Mouse (Mus musculus) mesoderm, embryonic 11.5 days (tissue): ENCODE results near the gene Npc2.

ENCODE experiments used
- DNase-seq: peaks from one replicate; pipeline ENCODE4 v3.0.0-alpha.2; 2012; ENCODE audit warnings: low read depth, low spot score

Gene Npc2

DNA sequence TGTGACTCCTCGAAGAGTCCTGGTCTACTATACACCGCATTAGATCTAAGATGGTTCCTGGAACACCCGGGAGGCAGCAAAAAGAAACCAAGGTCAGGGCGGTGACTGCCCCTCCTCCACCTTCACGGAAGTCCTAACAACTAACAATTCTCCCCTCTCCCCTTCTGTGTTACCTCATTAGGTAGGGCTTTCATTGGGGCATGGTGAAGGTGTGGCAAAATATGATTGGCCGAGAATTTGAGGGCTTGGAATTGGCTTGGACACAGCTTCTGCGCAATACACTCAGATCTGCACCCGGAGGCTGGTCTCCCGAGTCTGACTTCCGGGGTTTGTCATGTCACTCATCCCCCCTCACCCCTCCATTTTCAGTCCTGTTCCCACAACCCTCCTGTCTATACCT lies 44.5 kb downstream of the Npc2 start:
- no peak for DNase-seq

DNA sequence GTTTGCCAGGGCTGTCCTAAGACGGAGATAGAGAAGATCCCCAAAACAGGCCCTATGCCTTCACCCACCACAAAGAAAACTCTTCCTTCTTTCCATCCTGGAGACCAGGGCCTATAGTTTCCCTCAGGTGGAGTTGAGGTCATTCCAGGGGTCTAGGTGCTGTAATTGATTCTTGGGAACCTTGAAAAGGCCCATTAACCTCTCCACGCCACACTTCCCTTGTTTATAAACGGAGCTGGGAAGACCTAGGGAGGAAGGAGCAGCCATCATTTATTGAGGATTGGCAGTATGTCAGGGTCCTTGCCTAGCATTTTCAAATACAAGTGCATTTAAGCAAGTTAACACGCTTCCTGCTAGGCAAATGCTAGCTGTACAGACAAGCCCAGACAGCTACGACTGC lies 45.5 kb downstream of the Npc2 start:
- DNase-seq: no peak

DNA sequence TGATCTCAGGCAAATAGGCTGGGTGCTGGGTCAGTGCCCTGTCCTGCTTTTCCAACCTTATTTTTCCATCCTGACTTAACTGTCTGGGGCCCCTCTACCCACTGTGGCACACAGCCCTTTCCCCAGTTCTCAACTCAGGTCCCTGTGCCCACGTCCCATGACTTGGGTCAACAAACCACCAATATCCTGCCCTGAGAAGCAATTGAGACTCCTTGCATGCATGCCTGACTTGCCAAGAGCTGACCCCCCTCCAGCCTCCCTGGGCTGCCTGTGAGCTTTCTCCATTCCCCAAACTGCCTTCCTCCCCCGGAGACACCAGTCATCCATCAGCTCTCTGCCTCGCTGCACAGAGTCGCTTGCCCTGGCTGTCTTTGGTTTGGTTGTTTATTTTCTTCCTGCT lies 46.0 kb downstream of the Npc2 start:
- no peak for DNase-seq

DNA sequence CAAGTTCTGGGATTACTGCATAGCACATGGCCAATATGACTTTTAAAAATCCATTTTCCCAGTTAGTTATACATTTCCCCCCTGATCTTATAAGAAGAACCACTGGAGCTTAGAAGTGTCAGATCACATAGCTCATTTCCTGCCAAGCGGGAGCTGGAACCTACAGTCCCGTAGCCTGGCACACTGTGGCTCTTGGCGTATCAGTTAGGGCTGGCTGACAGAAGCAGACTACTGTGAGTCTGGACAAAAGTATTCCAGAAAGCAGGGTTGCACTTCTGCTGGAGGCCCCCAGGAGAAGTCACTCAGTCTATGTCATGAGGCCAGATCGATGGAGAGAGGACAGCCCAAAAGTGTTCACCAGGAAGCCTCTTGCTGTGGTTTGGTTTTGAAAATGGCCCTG lies 46.6 kb downstream of the Npc2 start:
- no peak for DNase-seq

DNA sequence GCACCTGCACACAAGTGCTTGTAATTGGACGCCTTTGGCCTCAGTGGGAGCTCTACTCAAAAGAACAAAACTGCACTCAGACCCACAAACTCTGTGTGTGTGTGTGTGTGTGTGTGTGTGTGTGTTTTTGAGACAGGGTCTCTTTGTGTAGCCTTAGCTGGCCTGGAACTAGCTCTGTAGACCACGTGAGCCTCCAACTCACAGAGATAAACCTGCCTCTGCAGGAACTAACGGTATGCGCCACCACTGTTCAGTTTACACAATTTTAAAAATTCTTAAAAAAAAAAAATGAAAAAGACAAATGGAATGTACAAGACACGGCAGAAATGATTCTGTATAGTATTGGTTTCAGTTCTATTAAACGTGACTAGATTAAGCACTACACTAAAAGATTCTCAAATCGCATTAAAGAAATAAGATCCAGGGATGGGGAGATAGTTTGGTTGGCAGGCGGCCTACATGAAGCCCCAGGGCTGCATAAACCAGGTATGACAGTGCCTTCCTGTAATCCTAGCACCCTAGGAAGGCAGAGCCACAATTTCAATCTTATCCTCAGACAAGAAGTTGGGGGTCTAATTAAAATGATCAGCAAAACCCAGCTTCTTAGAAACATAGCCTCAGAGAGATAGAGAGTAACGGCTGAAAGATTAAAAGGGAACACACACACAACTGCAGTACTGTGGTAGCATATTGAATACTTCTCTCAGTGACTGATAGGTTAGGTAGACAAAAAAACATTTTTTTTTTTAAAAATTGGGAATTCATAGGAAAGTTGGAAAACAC lies 54.3 kb downstream of the Npc2 start:
- no peak for DNase-seq

DNA sequence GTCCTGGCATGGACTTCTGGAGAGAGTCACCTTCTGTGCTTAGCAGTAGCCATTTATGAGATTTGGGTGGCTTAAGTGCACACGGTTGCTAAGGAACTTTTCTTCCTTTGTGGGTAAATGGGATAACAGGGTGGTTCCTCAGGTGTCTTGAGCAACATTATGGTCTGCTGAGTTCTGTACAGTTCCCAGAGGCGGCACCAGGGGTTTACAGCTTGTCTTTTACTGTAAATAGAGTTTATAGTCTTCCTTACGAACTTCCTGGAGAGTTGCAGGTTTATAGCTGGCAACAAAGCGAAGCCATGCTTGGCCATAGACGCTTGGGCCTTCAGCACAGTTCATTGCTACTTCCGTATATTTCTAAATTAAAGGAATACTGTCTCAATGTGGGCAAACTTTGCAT lies 58.4 kb downstream of the Npc2 start:
- no peak for DNase-seq

DNA sequence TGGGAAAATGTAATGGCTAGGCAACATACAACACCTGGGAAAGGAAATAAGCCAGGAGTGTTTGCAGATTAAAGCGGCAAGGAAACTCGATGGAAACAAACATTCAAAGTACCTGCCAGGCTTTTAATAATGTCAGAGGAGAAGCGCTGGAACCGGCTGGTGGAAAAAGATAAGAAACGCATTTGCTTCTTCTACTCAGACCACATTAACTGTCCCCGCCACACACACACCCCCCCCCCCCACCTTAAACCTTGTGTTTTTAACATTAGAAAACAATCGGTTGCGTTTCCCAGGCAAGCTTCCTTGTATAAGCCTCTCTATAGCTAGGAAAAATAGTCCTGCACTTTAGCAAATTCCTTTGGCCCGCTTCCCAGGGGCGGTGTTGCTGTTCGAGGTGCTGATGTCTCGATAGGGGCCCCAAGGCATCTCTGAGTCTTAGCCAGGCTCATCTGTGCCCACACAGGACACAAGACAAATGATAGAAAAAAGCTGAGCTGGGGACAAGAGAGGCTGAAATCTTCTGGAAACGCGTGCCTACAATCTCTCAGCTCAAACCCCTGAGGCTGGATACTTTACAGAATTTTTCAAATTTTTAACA lies 63.0 kb downstream of the Npc2 start:
- DNase-seq: no peak

DNA sequence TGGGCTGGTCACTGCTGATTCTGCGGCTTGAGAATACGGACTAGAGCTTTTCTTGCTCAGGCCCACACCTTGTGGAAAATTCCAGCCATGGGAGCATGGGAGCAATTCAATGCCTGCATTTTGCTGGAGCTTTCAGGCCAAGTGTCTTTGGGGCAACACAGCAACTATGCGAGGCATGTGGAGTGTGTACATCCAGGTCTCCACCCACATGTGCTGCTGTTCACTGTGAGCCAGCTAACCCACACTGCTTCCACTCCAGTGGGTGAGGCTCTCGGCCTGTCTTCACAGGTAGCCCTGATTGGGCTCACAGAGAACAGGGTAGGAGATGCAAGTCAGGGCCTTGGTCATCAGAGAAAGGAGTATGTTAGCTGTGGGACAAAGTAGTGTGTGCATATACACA lies 65.1 kb downstream of the Npc2 start:
- DNase-seq: no peak

DNA sequence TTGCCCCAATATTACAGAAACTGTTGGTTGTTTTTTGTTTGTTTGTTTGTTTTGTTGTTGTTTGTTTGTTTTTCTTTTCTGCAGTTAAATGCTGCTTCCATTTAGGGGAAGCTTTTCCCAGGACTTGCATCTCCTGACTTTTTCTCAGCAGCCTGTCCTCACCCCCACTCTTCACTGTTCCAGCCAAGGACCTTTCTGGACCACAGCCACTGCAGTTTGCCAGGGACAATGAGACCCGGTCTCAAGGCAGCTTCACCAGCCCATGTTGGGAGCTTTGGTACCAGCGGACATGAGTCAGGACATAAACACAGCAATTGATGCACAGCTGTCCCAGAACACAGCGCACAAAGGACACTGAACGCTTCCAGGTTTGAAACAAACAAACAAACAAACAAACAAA lies 66.1 kb downstream of the Npc2 start:
- DNase-seq: no peak
